Mouse (Mus musculus): ENCODE results near the gene Lrrc2. TPM values are rescaled to one million over a fixed set of nuclear protein-coding genes. Genes with fewer than 3 reads are reported as not detected.
A peak's percentile ranks its signal among the peaks of the same experiment; 100 is the strongest.

Lrrc2 gene
- total RNA-seq (2012; rRNA removed): 20.2 and 20.8 TPM in 2 replicates

DNA sequence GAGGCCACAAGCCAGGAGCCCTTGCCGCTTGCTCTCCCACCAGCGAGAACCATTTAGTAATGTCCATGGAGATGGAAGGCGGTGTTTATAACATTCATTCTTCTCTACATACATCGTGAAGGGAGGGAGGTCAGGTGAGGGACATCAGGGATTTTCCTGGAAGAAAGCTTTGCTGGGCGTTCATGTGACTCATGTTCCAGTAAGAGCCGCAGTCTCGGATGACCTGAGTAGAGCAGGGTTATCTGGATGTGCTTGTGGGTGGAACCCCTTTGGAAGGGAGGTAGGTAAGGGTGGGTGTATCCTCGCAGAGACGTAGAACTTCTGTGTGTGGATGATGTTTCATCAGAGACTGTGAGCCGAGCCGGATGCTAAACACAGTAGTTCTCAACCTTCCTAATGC, at the start of gene Lrrc2:
Lrrc2 (plus strand) TSS at position 149 of the 400 bp plus-strand sequence.
- no peak for TF ChIP-seq ZNF384 (IDR thresholded peaks at IDR 0.05; ENCODE audit: low read depth, low read length)
- TF ChIP-seq MAFK (IDR thresholded peaks at IDR 0.05; ENCODE audit: insufficient read depth, low read depth, low read length): no peak
- no peak for TF ChIP-seq ZC3H11A (IDR thresholded peaks at IDR 0.05; ENCODE audit: borderline replicate concordance, low read depth, low read length)
- no peak for TF ChIP-seq CHD2 (IDR thresholded peaks at IDR 0.05; ENCODE audit: low read depth, low read length)
- no peak for TF ChIP-seq HCFC1 (IDR thresholded peaks at IDR 0.05; ENCODE audit: borderline replicate concordance, insufficient read depth, low read length)
- no peak for DNase-seq (ENCODE audit: low read depth, low spot score)
- H3K9ac ChIP-seq (ENCODE audit: insufficient read depth, low read depth, low read length, poor library complexity, severe bottlenecking): peak within 1 kb of the TSS; percentile 83
- peaks cover 20 to 21% of the 10 kb centered on the region in 2 experiments; a peak in 3 of 4 replicates for H3K4me1 ChIP-seq (ENCODE audit: control insufficient read depth in 2 of 2, insufficient read depth in 2 of 2, low read length in 2 of 2, poor library complexity in 1 of 2)
- H3K27ac ChIP-seq (ENCODE audit: insufficient read depth, low read depth, low read length, poor library complexity, severe bottlenecking): peak within 1 kb of the TSS; percentile 99
- in situ Hi-C loops (cut with MboI; ENCODE audit: low sequenced_read_pairs in 2 of 2, unreplicated experiment in 2 of 2): no loop called here
- no peaks in the 10 kb centered on the region for H3K36me3 ChIP-seq (ENCODE audit: control insufficient read depth, insufficient read depth, low read length, poor library complexity, severe bottlenecking)
- H3K4me3 ChIP-seq (ENCODE audit: insufficient read depth in 1 of 2, low read depth in 1 of 2, low read length in 2 of 2, poor library complexity in 1 of 2, severe bottlenecking in 1 of 2): peak within 1 kb of the TSS; percentile 19 to 67
- no peaks in the 10 kb centered on the region for H3K9me3 ChIP-seq (ENCODE audit: control insufficient read depth, insufficient read depth, low read depth, low read length)

DNA sequence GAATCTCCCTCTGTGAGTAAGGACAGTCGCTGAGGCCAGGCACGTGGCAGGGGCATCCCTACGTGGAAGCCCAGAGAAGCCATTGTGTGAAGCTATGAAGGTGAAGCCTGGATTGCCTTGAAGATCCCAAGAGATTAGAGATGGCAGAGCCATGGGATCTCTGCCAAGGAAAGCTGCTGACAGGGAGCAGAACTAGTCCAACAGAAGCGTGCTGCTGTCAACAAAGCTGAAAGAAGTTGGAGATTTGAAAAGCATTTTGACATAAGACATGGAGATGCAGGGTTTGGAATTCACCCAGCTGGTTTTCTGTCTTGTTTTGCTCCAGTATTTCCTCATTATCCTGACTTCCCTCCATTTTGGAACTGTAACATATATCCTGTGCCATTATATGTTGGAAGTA, 49.1 kb upstream of the Lrrc2 start:
- Histone ChIP-seq H3K36me3 (ENCODE audit: control insufficient read depth, insufficient read depth, low read length, poor library complexity, severe bottlenecking) (peaks cover 18% of the 10 kb centered on the region; the same call in 1 of the 2 replicates), H3K27ac (ENCODE audit: insufficient read depth, low read depth, low read length, poor library complexity, severe bottlenecking) (no peak overlapping the region), H3K4me3 (ENCODE audit: insufficient read depth in 1 of 2, low read depth in 1 of 2, low read length in 2 of 2, poor library complexity in 1 of 2, severe bottlenecking in 1 of 2) (no peak overlapping the region), H3K9me3 (ENCODE audit: control insufficient read depth, insufficient read depth, low read depth, low read length) (no peaks in the 10 kb centered on the region; the same call in 1 of the 2 replicates), H3K4me1 (ENCODE audit: control insufficient read depth in 2 of 2, insufficient read depth in 2 of 2, low read length in 2 of 2, poor library complexity in 1 of 2) (no peaks in the 10 kb centered on the region), H3K9ac (ENCODE audit: insufficient read depth, low read depth, low read length, poor library complexity, severe bottlenecking) (no peak overlapping the region)
- in situ Hi-C loops (cut with MboI; ENCODE audit: low sequenced_read_pairs in 2 of 2, unreplicated experiment in 2 of 2): no loop called here
- no peak for TF ChIP-seq MAFK (IDR thresholded peaks at IDR 0.05; ENCODE audit: insufficient read depth, low read depth, low read length)
- no peak for TF ChIP-seq ZC3H11A (IDR thresholded peaks at IDR 0.05; ENCODE audit: borderline replicate concordance, low read depth, low read length)
- TF ChIP-seq HCFC1 (IDR thresholded peaks at IDR 0.05; ENCODE audit: borderline replicate concordance, insufficient read depth, low read length): no peak
- TF ChIP-seq ZNF384 (IDR thresholded peaks at IDR 0.05; ENCODE audit: low read depth, low read length): no peak
- TF ChIP-seq CHD2 (IDR thresholded peaks at IDR 0.05; ENCODE audit: low read depth, low read length): no peak
- DNase-seq (ENCODE audit: low read depth, low spot score): no peak

DNA sequence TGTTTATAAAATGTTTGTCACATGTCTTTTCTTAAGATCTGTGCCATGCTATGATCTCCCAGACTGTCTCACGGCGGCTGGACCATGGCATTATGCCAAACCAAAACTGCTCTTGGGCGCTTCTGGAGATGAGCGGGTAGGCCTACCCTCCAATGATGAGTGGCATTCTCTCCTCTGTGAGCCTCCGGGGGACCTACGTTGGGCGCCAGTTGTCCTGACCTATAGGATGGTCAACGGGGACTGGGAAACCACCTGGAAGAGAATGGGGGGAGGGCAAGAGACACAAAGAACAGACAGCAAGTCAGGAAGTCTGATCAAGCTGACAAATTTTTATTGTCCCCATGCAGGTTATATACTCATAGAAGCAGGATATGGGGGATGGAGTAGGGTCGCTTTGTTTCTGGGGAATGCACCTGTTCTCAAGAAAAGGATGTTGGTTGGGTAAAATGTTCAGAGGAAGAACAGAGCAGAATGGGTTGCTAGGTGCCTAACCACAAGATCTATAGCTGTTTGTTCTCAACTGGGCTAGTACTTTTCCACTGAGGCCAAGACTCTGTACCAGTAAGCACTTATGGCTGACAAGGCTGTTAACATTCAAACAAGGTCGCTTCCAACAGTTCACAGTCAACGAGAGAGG, 44.0 kb upstream of the Lrrc2 start:
- in situ Hi-C loops (cut with MboI; ENCODE audit: low sequenced_read_pairs in 2 of 2, unreplicated experiment in 2 of 2): no loop called here
- no peaks in the 10 kb centered on the region; the same call in 1 of the 2 replicates for H3K9me3 ChIP-seq (ENCODE audit: control insufficient read depth, insufficient read depth, low read depth, low read length)
- TF ChIP-seq CHD2 (IDR thresholded peaks at IDR 0.05; ENCODE audit: low read depth, low read length) (no peak), HCFC1 (IDR thresholded peaks at IDR 0.05; ENCODE audit: borderline replicate concordance, insufficient read depth, low read length) (no peak), MAFK (IDR thresholded peaks at IDR 0.05; ENCODE audit: insufficient read depth, low read depth, low read length) (no peak), ZC3H11A (IDR thresholded peaks at IDR 0.05; ENCODE audit: borderline replicate concordance, low read depth, low read length) (no peak), ZNF384 (IDR thresholded peaks at IDR 0.05; ENCODE audit: low read depth, low read length) (no peak)

DNA sequence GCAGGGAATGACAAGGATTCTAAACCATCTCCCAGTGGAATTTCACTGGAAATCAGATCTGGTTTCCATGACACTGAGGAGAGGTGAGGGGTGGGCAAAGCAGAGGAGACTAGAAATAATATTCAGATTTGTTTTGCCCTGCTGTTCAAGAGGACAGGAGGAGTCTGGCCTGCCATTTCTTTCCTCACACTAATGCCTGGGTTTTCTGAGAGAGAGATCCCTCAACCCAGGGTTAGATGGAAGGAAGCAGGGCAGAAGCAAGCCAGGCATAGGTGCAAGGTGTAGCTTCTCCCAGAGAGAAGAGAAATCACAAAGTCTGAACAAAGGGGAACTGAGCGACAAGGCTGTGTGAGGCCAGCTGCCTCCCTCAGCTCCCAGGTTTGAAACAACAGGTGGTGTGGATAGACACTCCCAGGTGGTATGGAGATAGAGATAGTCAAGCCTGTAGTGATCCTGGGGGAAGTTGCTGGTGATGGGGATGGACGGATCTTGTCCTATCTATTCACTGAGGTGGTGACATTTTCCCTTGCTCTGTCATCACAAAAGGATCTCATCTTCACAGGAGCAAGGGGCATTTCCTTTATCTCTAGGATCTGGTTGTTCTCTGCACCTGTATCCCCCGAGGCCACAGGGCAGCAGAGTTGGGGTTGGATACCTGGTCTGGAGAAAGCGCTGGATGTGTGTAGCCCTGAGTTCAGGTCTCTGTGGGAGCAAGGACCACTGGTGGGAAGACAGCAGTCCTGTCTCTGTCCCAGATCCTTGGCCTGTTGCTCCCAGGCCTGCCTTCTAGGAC, 43.3 kb upstream of the Lrrc2 start:
- TF ChIP-seq HCFC1 (IDR thresholded peaks at IDR 0.05; ENCODE audit: borderline replicate concordance, insufficient read depth, low read length) (no peak), CHD2 (IDR thresholded peaks at IDR 0.05; ENCODE audit: low read depth, low read length) (no peak), ZNF384 (IDR thresholded peaks at IDR 0.05; ENCODE audit: low read depth, low read length) (no peak), ZC3H11A (IDR thresholded peaks at IDR 0.05; ENCODE audit: borderline replicate concordance, low read depth, low read length) (no peak), MAFK (IDR thresholded peaks at IDR 0.05; ENCODE audit: insufficient read depth, low read depth, low read length) (no peak)
- in situ Hi-C loops (cut with MboI; ENCODE audit: low sequenced_read_pairs in 2 of 2, unreplicated experiment in 2 of 2): no loop called here
- no peak for DNase-seq (ENCODE audit: low read depth, low spot score)

More for the DNA sequence above, 44.0 kb upstream of the Lrrc2 start:
- Histone ChIP-seq H3K27ac (ENCODE audit: insufficient read depth, low read depth, low read length, poor library complexity, severe bottlenecking) (no peak overlapping the region), H3K4me1 (ENCODE audit: control insufficient read depth in 2 of 2, insufficient read depth in 2 of 2, low read length in 2 of 2, poor library complexity in 1 of 2) (no peaks in the 10 kb centered on the region), H3K36me3 (ENCODE audit: control insufficient read depth, insufficient read depth, low read length, poor library complexity, severe bottlenecking) (no peaks in the 10 kb centered on the region), H3K9ac (ENCODE audit: insufficient read depth, low read depth, low read length, poor library complexity, severe bottlenecking) (no peak overlapping the region), H3K4me3 (ENCODE audit: insufficient read depth in 1 of 2, low read depth in 1 of 2, low read length in 2 of 2, poor library complexity in 1 of 2, severe bottlenecking in 1 of 2) (no peak overlapping the region)
- DNase-seq (ENCODE audit: low read depth, low spot score): no peak

More for the DNA sequence above, 43.3 kb upstream of the Lrrc2 start:
- Histone ChIP-seq H3K4me3 (ENCODE audit: insufficient read depth in 1 of 2, low read depth in 1 of 2, low read length in 2 of 2, poor library complexity in 1 of 2, severe bottlenecking in 1 of 2) (no peak overlapping the region), H3K9me3 (ENCODE audit: control insufficient read depth, insufficient read depth, low read depth, low read length) (no peaks in the 10 kb centered on the region; the same call in 1 of the 2 replicates), H3K27ac (ENCODE audit: insufficient read depth, low read depth, low read length, poor library complexity, severe bottlenecking) (no peak overlapping the region), H3K36me3 (ENCODE audit: control insufficient read depth, insufficient read depth, low read length, poor library complexity, severe bottlenecking) (no peaks in the 10 kb centered on the region), H3K4me1 (ENCODE audit: control insufficient read depth in 2 of 2, insufficient read depth in 2 of 2, low read length in 2 of 2, poor library complexity in 1 of 2) (no peaks in the 10 kb centered on the region), H3K9ac (ENCODE audit: insufficient read depth, low read depth, low read length, poor library complexity, severe bottlenecking) (no peak overlapping the region)

Data from ES-E14 (cell line).